Mouse (Mus musculus): ENCODE data around the gene Prkce. TPM values are rescaled to one million over a fixed set of nuclear protein-coding genes. Genes with fewer than 3 reads are reported as not detected.

The Prkce gene
- total RNA-seq, 2 experiments from 2014 or later = 9.3 to 10.2 TPM

GRCm38 (mm10) chr17:86156999-86157398 lies 10.6 kb upstream of the Prkce start:
- Histone ChIP-seq H3K27ac (no peak overlapping the region), H3K4me3 (no peak overlapping the region)
- no peak for TF ChIP-seq CTCF (IDR thresholded peaks at IDR 0.05)
- intact Hi-C loops (cut with DNase I) = no loop called here
- DNase-seq = no peak

- Histone ChIP-seq H3K27ac (no peak overlapping the region), H3K4me3 (no peak overlapping the region)
- no peak for TF ChIP-seq CTCF (IDR thresholded peaks at IDR 0.05)
- intact Hi-C loops (cut with DNase I) = loop anchor here (1.0 to 10.0 kb wide), 4 partner anchors 53 to 742 kb away; no protein-coding TSS in a partner anchor
- no peak for DNase-seq
Observed at GRCm38 (mm10) chr17:86162672-86163071, 4.9 kb upstream of the Prkce start.

DNA sequence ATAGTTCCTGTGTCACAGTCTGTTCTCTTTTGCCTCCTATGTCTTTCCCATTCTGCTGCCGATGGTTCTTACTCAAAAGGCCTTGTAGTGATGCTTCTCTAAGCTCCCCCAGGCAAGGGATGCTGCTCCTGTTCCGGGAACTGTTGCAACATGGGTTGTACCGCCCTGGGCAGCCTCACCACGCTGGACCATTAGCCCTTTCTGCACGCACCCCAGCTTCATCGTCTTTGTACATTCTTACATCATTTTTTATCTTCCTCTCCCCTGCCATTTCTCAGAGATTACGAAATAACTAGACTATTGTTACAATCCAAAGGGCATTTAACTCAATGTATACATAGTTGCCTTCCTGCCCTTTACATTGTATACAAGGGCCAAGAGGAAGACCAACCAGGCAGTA lies 3.2 kb upstream of the Prkce start:
- Histone ChIP-seq H3K27ac (0 out of 2 replicates have a peak overlapping the region, but pooled peaks have one; percentile 24), H3K4me3 (no peak overlapping the region)
- no peak for TF ChIP-seq CTCF (IDR thresholded peaks at IDR 0.05)
- DNase-seq = no peak
- intact Hi-C loops (cut with DNase I) = loop anchor here (10.0 kb wide), 1 partner anchor 740 kb away; no protein-coding TSS in a partner anchor

DNA sequence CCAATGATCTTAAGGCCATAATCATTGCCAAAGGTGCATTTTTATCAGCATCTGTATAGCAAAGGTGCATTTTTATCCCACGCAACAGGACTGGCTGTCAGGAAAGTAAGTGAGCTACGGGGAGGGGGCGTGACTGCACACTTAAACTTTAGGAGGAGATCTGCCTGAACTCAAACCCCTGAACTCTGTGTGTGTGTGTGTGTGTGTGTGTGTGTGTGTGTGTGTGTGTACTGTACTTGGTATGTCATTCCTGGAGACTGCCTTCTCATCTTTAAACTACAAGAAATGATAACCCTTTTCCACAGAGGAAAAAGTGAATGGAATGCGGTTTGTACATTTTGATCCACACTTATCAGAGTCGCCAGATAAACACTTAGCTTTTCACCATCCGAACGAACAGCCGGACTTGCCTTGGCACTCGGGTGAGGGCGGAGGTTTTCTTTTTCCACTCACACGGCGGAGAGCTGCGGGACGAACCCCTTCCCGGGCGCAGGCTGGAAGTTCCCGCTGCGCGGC lies 1.5 kb upstream of the Prkce start:
- DNase-seq = no peak
- intact Hi-C loops (cut with DNase I) = loop anchor here (10.0 kb wide), 1 partner anchor 739 kb away; no protein-coding TSS in a partner anchor
- Histone ChIP-seq H3K4me3 (peak overlapping the region; percentile 79), H3K27ac (peak overlapping the region; percentile 100)
- no peak for TF ChIP-seq CTCF (IDR thresholded peaks at IDR 0.05)

DNA sequence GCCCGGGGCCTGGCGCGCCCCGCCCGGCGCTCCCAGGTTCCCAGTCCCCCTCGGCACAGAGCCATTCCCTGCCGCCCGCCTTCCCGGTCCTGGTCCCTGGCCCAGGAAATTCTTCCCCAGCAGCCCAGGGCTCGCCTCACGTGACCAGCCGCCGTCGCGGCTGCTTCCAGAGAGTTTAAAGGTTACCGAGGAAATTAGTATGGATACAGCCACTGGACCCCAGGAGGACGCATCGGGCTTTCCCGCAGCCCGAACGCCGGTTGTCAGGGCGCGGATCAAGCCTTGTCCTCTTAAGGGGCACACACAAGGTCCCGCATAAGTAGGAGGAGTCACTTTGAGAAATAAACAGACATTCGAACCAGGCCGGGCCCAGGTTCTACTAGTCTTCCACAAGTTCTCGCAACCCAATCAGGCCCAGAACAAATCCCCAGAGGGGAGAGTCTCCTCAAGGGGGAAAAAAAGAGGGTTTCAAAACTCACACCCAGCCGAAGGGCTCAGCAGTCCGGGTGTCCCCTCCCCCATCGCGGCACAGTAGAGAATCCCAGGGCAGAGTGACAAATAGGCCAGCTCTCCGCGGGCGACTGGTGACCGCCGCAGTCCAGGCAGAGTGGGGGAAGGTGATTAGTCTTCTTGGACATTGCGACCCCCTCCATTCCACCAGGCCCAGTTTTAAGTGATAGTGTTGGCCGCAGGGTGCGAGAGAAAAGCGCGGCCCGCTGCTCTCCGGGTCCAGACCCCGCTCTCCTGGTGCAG lies 842 bp upstream of the Prkce start:
- intact Hi-C loops (cut with DNase I) = loop anchor here (10.0 kb wide), 1 partner anchor 738 kb away; no protein-coding TSS in a partner anchor
- no peak for TF ChIP-seq CTCF (IDR thresholded peaks at IDR 0.05)
- peak; percentile 94 for DNase-seq
- Histone ChIP-seq H3K27ac (peak overlapping the region; percentile 100), H3K4me3 (peak overlapping the region; percentile 79)

- peak; percentile 65 for DNase-seq
- Histone ChIP-seq H3K27ac (peak overlapping the region; percentile 100), H3K4me3 (peak overlapping the region; percentile 79)
- intact Hi-C loops (cut with DNase I) = loop anchor here (10.0 kb wide), 1 partner anchor 736 kb away; no protein-coding TSS in a partner anchor
- peak; percentile 16; the same call in 1 of the 2 replicates for TF ChIP-seq CTCF (IDR thresholded peaks at IDR 0.05)
Observed at GRCm38 (mm10) chr17:86168231-86168981, 821 bp downstream of the Prkce start.

DNA sequence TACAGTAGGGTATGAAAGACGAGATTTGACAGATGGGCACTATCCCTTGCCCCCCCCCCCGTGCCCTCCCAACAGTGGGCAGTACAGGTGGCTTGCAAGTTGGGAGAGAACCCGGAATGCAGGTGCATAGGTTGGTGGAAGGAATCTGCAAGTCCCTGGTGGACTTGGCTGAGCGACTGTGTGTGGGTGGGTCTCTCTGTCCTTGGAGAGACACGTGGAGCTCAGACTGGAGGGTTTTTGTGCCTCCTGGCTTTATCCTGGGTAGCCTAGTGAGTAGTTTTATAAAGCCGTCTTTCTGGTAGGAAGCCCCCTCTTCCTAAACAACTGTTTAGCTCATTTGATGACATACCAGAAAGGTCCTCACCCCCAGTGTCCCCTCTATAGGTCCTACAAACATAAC lies 1.5 kb downstream of the Prkce start:
- DNase-seq = no peak
- H3K27ac ChIP-seq = no peak overlapping the region
- no peak for TF ChIP-seq CTCF (IDR thresholded peaks at IDR 0.05)
- peak overlapping the region; percentile 79 for H3K4me3 ChIP-seq
- intact Hi-C loops (cut with DNase I) = loop anchor here (10.0 kb wide), 1 partner anchor 736 kb away; no protein-coding TSS in a partner anchor

- intact Hi-C loops (cut with DNase I) = no loop called here
Observed at GRCm38 (mm10) chr17:86170164-86170958, 2.8 kb downstream of the Prkce start.

DNA sequence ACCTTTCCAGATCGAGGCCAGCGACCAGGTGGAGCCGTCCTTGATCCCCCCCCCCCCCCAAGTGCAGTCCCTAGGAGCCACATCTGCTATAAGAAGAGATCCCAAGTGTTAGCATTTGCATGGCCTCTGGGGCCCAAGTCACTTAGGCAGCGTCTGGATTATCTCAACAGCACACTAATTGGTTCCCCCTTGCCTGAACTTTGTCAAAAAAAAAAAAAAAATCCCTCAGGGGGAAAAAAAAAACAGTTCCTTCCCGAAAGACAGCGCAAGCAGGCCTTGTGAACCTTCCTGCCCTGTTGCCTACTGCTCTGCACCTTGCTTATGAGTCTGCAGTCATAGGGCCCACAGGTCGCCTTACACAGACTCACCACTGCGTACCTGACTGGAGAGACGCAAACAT lies 7.9 kb downstream of the Prkce start:
- Histone ChIP-seq H3K4me3 (no peak overlapping the region), H3K27ac (no peak overlapping the region)
- intact Hi-C loops (cut with DNase I) = no loop called here
- DNase-seq = no peak
- no peak for TF ChIP-seq CTCF (IDR thresholded peaks at IDR 0.05)

More at GRCm38 (mm10) chr17:86170164-86170958, 2.8 kb downstream of the Prkce start:
- TF ChIP-seq CTCF (IDR thresholded peaks at IDR 0.05) = no peak
- Histone ChIP-seq H3K4me3 (peak overlapping the region; percentile 79; the same call in 1 of the 2 replicates), H3K27ac (no peak overlapping the region)
- DNase-seq = no peak

- Histone ChIP-seq H3K27ac (no peak overlapping the region), H3K4me3 (no peak overlapping the region)
- no peak for TF ChIP-seq CTCF (IDR thresholded peaks at IDR 0.05)
- intact Hi-C loops (cut with DNase I) = no loop called here
- DNase-seq = no peak
Observed at GRCm38 (mm10) chr17:86176722-86177121, 9.1 kb downstream of the Prkce start.

- no peak for TF ChIP-seq CTCF (IDR thresholded peaks at IDR 0.05)
- H3K4me3 ChIP-seq = no peak overlapping the region
- intact Hi-C loops (cut with DNase I) = no loop called here
- DNase-seq = no peak
- no peak overlapping the region for H3K27ac ChIP-seq
Observed at GRCm38 (mm10) chr17:86183788-86184187, 16.2 kb downstream of the Prkce start.

Data from gastrocnemius, adult 2 months (tissue).